Mouse (Mus musculus): ENCODE data around the gene Gm17657.
"Not testable (repeated sequence)": the region's sequence is repeated elsewhere in the genome, so short reads cannot be mapped to it uniquely, and the experiment has no call there.

Gm17657 gene

DNA sequence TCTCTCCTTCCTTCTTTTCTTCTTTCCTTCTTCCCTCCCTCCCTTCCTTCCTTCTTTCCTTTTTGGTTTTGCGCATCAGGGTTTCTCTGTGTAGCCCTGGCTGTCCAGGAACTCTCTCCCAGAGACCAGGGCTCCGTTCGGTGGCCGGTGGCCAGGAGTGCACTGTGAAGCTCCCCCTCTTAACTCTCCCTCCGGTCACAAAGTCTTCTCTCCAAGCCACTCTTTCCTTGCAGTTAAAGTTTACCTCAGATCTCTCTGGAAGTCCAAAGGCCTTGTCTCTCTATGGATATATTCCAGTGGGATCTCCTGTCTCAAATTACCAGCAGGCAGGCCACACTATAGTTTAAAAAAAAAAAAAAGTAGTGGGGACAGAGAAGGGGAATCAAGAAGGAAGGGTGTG lies 4.2 kb downstream of the Gm17657 start:
- no peak for DNase-seq

DNA sequence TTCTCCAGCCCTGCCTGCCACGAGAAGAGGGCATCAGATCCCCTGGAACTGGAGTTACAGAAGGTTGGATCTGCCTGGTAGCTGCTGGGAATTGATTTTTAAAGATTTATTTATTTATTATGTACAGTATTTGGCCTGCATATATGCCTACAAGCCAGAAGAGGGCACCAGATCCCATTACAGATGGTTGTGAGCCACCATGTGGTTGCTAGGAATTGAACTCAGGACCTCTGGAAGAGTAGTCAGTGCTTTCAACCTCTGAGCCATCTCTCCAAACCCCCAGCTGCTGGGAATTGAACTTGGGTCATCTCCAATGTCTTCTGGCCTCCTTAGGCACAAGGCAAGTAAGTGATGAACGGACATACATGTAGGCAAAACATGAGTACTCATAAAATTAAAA lies 5.4 kb downstream of the Gm17657 start:
- no peak for DNase-seq

DNA sequence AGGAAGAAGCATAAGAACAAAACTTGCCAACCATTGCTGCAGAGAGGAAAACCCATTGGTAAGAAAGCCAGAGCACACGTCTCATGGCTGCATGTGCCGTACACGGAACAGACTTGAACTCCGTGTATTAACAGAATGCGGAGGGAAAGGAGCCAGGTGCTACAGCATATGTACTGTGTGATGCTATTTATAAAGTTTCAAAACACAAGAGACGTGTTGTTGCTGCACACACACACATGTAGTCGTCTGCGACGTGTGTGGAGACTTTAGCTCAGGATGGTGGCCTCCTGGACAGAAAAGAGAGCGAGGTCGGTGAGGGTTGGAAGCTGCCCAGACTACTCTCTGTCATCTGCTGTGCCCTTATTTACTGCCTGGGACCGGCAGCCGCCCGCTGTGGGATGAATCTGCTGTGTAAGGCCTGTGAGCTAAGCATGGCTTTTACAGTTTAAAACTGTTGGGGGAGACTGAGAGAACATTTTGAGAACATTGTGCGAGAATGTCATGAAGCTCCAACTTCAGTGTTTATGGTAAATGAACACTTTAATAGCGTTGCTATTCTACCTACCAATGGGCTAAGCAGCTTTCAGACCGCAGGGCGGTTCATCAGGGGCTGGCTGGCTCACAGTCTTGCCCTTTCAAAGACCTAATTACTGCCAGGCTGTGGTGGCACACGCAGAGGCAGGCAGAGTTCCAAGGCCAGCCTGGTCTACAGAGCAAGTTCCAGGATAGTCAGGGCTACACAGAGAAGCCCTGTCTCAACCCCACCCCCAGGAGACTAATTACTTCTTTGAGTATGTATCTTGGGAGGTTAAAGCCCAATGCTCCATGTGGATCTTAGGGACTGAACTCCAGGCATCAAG lies 6.4 kb downstream of the Gm17657 start:
- DNase-seq = no peak

DNA sequence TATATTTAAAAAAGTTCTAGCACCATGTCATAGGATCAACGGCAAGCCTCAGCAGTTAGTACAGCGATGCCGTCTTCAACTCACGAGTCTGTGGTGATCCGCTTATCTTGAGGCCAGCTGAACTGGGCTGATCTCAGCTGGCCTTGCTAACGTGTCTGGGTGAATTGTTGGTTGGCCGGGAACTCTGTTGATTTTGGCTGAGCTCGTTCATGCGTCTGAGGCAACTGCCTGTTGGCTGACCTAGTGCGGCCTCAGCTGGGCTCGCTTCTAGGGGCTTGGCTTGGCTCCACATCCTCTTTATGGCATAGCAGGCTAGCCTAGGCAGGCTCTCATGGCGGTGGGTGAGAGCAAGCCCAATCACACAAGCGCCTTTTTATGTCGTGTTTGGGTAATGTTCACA lies 8.0 kb downstream of the Gm17657 start:
- DNase-seq = no peak

DNA sequence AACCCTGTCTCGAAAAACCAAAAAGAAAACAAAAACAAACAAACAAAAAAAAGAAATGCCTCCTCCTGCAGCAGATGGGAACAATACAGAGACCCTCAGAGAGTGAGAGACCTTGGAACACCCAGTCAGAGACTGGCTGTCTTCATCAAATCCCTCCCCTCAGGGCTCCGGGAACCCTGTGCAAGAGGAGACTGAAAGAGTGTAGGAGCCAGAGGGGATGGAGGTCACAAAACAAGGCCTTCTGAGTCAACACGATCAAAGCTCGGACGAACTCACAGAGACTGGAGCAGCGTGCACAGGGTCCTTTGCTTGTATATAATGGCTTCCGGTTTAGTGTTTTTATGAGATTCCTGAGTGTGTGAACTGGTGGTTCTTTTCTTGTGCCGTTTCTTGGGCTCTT lies 9.0 kb downstream of the Gm17657 start:
- DNase-seq = no peak

DNA sequence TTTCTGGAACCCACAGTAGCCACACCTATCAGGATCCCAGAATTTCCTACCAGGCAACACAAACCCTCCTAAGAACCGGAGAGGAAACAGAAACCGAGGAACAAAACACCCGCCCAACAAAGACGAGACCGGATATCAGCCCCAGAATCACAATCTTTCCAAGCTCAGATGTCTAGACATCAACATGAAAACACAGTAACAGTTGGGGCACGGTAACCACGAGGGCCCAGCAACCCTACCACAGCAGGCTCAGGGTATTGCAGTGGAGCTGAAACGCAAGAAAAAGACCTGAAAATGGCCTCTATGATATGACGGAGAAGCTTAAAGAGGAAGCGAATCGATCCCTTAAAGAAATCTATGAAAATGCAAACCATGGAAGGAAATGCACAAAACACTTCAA lies 15.6 kb downstream of the Gm17657 start:
- DNase-seq = peak; percentile 31 to 46

DNA sequence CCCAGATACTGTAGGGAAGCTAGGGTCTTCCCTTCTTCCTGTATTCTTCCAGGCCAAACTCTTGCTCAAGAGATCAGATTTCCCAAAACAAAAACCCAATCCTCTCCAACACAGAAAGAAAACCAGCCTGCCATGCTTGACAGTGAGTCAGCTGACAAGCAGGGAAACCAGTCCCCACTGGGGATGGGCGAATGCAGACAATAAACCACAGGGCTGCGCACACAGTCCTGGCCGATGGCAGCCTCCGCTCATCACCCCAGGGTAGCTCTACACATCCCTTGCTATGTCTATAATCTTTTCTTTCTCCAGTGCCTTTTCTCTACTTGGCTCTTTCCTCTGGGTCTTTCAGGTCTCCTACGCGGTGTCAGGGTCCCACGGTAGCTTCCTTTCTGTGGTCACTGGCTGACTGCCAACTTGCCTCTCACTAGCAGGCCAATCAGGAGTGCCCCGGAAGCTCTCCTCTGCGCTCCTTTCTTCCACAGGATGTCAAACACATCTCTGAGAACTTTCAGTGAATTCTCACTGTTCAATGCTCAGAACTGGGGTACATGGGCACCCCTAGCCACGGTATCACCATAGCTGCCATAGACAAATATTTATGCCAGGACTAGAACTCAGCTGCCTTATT lies 17.6 kb downstream of the Gm17657 start:
- peak; percentile 70 to 83 for DNase-seq

DNA sequence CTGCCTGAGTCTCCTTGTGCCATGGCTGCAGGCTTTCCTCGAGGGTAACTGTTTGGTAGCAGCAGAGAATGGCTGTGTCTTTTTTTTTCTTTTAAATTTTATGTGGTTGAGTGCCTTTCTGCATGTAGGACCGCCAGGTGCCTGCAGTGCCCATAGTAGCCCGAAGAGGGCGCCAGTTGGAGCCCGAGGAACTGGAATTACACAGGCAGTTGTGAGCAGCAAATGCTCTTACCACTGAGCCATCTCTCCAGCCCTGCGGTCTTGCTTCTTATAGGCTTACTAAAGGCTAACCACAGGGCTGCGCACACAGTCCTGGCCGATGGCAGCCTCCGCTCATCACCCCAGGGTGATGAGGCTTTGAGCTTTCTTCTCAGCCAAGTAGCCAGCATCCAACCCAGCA lies 18.2 kb downstream of the Gm17657 start:
- DNase-seq = peak; percentile 32 to 47

DNA sequence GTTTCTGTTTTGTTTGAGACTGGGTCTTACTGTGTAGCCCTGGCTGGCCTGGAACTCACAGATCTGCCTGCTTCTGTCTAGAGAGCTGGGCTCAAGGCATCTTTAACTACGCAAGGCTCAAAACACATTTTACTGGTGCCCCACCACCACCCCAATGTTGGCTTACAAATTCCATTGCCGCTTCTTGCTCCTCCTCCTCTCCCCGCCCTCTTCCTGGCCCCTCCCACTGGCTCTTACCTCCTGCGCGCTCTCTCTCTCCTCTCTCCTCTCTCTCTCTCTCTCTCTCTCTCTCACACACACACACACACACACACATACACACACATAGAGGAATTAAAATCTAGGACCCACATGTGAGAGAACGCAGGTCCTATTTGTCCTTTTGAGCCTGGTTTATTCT lies 18.9 kb downstream of the Gm17657 start:
- no peak for DNase-seq

DNA sequence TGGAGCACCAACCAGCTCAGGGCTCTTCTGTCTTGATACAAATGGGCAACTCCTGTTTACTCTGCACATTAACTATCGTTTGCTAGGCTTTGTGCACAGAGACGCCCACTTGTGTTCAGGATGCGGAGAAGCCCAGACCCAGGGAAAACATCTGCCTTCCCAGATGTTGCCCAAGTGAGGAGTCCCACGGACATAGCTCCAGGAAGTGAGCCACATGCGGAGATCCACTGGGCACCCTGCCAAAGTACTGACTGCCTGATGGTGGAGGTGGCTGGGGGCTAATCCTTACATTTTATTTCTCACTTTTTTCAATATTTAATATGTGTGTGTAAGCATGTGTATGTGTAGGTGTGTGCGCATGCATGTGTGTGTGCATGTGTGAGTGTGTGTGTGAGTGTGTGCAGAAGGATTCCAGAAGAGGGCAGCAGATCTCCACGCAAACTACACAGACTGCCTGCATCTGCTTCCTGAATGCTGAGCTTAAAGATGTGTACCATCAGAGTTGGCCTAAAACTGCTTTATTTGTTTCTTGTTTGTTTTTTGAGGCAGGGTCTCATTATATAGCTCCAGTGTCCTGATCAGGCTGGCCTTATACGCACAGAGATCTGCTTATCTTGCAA lies 20.8 kb downstream of the Gm17657 start:
- DNase-seq = peak in 1 of 2 experiments; percentile 18

DNA sequence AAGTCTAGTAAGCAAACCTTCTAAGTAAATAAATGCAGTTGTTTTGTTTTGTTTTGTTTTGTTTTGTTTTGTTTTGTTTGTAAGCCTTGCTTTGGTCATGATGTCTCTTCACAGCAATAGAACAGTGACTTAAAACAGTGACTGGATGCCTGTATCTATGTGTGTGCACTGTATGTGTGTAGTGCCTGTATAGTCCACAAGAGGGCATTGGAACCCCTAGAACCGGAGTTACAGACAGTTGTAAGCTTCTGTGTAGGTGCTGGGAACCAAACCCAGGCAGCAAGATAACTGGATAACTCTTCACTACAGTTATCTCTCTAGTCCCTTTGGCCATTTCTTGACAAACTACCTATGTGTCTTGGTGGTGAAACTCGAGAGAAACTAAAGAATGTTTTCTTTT lies 23.8 kb downstream of the Gm17657 start:
- no peak for DNase-seq

DNA sequence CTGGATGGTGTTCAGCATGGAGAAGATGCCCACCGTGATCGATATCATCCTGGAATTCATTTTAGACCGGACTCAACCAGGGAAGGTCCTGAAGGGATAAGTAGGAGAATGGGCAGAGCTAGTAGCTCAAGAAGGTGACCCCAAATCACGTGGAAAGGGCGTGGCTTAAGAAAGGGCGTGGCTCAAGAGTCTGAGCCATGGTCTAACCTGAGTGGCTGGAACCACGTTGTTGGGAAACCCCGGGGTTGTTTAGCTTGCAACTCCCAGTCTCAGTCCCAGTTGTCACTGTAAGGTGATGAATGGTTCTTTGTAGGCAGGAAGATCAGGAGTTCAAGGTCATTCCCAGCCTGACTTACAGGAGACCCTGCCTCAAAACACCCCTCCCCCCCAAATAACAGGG lies 29.7 kb downstream of the Gm17657 start:
- DNase-seq = no peak

DNA sequence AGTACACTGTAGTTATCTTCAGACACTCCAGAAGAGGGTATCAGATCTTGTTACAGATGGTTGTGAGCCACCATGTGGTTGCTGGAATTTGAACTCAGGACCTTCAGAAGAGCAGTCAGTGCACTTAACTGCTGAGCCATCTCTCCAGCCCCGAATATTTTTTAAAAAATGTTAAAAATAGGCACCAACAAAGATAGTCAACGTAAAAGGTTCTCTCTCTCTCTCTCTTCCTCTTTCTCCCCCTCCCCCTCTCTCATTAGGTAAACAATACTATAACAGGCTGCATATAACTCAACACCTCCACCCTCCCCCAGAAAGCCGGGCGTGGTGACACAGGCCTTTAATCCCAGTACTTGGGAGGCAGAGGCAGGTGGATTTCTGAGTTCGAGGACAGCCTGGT lies 30.8 kb downstream of the Gm17657 start:
- DNase-seq = not testable (repeated sequence)

DNA sequence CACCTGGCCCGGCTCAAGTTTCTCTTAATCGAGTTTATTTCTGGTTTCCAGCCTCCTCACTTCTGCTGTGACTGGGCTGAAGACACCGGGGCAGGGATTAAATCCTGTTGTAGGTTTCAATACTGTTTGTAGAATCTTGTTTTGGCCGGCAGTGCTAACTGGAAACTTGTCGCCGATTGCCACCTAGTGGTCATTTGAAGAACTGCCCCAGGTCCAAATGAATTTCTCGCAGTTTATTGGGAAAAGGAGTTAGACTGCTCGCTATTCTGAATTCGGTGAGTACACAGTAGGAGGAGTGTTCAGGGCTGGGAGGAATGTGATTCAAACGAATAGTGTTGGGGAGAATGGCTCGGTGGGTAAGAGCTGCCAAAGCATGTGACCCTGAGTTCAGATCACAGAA lies 35.0 kb downstream of the Gm17657 start:
- peak; percentile 66 to 70 for DNase-seq

DNA sequence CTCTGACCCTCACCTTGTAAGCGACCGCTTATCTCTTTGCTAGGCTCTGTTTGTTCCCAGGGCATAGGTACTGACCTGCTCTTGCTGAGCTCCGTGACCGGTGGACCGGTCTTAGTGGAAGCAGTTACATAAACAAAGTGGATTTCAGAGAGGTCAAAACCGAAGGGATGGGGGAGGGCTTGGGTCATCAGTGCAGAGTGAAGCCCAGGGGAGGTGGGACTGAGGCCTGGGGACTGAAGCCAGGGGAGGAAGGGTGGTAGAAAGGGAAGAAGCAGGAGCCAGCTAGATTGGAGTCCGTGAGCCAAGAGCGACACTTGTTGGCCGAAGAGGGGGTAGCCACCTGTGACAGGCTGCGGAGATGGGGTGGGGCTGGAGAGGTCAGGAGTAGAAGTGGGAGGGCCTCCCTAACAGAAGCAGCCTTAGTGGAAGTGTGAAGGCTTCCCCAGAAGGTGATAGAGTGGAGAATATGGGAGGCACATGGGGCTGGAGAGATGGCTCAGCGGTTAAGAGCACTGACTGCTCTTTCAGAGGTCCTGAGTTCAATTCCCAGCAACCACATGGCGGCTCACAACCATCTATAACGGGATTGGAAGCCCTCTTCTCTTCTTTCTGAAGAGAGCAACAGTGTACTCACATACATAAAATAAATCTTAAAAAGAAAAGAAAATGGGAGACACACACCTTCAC lies 36.3 kb downstream of the Gm17657 start:
- DNase-seq = peak; percentile 76

DNA sequence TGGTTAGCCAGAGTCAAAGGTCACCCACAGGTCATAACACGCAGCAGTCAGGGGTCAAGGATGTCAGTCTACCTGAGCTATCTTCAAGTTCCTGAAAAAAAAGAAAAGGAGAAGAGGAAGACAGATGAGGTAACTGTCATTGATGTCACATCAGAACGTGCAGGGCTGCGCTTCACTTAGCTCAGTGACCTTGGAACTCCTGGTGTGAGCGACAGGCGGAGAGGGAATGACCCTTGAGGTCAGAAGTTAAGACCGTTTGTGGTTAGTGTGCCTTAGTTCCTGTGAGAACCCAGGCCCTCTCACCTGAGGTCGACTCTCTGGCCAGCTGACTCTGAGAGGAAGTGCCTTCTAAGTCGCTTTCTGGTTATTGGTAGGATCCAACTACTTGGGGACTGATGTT lies 38.7 kb downstream of the Gm17657 start:
- no peak for DNase-seq

DNA sequence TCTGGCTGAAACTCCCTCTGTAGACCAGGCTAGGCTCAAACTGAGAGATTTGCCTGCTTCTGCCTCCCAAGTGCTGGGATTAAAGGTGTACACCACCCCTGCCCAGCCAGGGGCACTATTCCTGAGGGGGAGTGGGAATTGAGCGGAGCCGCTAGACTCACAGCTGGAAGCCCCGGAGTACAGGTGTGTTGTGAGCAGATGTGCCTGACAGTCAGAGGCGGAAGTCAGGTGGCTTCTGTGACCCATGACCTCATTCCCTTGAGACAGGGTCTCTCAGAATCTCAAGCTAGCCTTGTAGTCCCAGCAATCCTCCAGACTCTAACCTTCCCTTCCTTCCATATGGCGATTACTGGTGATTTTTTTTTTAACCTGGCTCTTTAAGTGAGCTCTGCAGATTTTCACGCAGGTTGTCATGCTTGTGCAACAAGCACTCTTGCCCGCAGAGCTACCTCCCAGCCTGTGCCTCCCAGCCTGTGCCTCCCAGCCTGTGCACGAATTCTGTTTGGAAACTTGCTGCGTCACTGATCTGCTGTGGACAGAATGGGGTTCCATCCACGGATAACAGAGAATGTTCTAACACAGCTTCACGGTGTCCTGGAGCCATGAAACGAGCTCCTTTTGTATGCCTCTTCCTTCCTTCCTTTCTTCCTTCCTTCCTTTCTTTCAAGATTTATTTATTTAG lies 40.4 kb downstream of the Gm17657 start:
- no peak for DNase-seq

DNA sequence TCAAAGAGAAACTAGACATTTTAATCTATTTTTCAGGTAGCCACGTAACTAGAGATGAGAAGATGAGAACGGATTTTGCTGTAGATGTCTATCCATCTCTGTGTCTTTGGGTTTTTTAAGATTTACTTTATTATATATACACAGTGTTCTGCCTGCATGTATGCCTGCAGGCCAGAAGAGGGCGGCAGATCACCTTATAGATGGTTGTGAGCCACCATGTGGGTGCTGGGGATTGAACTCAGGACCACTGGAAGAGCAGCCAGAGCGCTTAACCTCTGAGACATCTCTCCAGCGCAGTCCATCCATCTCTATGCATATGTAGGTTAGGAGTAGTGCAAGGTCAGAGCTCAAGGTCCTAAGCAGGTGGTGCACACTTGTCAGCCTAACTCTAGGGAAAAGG lies 45.7 kb downstream of the Gm17657 start:
- no peak for DNase-seq

DNA sequence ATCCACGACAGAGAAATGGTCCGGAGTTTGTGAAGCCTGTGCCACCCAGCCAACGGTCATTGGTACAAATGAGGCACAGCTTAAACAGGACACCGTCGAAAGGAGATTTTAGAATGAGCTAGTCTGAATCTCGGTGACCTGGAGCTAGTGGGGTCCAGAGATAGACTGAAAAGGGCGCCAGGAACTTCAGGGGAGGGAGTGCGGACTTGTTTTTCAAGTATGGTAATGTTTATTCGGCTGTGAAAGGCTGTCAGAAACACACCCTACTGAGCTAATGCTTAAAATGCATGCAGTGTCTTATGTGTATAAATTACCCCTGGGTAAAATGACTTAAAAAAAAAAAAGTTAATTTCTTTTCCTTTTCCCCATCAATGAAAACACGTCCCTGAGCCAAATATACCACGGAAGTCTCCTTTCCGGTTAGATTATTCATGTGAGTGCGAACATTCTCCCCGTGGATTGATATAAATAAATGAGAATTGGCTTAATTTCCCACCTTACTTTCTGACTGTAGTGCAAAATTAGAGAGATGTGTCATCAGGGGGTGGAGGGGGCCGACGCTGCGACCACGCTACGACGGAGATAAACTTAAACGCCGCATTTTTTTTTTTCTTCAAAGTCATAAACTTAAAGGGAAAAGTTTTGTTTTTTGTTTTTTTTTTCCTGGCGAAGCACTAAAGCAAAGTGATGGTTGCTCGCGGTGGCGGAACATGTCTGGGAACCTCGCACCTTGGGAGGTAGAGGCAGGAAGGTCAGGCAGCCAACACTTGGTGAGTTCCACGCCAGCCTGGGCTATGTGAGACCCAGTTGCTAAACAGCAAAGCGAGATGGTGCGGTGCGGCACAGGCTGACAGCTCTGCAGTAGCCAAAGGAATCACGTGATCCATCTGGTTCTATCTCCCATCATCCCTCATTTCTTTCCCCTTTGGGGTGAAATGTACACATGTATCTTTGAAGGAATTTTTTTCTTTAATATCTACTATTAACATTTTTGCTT lies 46.5 kb downstream of the Gm17657 start:
- DNase-seq = no peak

DNA sequence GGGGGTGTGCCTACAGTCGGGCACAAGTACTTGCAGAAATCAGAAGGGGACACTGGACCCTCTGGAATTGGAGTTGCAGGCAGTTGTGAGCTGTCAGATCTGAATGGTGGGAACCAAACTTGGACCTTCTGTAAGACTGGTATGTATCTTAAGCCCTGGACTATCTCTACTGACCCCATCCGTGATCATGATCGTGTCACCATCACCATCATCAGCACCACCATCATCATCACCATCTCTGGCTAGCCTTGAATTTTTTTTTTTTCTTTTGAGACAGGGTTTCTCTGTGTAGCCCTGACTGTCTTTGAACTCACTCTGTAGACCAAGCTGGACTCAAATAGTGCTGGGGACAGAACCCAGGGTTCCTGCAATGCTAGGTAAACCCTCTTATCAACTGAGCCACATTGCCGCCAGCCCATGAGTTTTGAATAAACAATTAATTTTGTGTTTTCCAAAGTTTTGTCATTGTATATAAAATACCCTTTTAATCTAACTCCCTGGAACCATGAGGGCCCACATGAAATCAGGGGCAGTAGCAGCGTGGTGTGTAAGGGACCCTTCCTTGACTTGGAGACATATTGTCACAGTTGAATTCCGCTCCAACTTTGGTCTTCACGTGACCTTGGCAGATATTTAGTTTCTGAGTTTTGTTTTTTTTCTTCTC lies 47.3 kb downstream of the Gm17657 start:
- DNase-seq = no peak
